19 mouse cellular contexts compared by ENCODE assay signal in the genomic region with DNA sequence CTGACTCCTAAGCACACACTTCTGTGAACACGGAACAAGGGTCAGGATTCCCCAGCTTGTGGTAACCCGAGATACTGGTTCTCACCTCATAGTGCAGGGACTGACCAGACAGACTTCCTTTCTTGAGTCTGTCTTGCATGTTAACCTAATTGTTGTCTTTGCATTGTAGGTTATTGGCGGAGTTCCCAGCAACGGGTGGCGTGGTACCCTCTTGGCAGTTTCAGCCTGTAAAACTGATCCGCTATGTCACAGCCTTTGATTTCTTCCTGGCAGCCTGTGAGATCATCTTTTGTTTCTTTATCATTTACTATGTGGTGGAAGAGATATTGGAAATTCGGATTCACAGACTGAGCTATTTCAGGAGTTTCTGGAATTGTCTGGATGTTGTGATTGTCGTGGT. TPM values are rescaled to one million over a fixed set of nuclear protein-coding genes. Genes with fewer than 3 reads are reported as not detected.
DNase-seq lines count a peak whose midpoint lies in the region; ATAC-seq and TF ChIP-seq lines count a peak whose summit lies in the region.
"Had no signal": no experiment of that assay in that cellular context is flagged by ENCODE, and none has a peak within 500 bp of the region (broad histone marks: within the 10 kb centered on the region; RNA-seq: fewer than 3 reads in every experiment).

No protein-coding gene starts in this region.

- no peaks in the 10 kb centered on the region for H3K27me3 ChIP-seq in forebrain, embryonic 15.5 days
- H3K27me3 ChIP-seq in forebrain, embryonic 10.5 days (ENCODE audit: poor library complexity, severe bottlenecking): no peaks in the 10 kb centered on the region
- H3K27me3 ChIP-seq in midbrain, postnatal 0 days (ENCODE audit: insufficient read depth, low read length): no peaks in the 10 kb centered on the region
- no peaks in the 10 kb centered on the region for H3K27me3 ChIP-seq in midbrain, embryonic 16.5 days (ENCODE audit: control insufficient read depth, insufficient read depth, low read depth, low read length)
- no peaks in the 10 kb centered on the region for H3K27me3 ChIP-seq in forebrain, postnatal 0 days (ENCODE audit: insufficient read depth, low read length)
- H3K27me3 ChIP-seq in limb, embryonic 10.5 days (ENCODE audit: low read depth, poor library complexity, severe bottlenecking): no peaks in the 10 kb centered on the region
- H3K27me3 ChIP-seq: embryonic facial prominence, embryonic 13.5 days; heart, embryonic 12.5 days; hindbrain, embryonic 12.5 days had no signal

- no peak for DNase-seq in forebrain, embryonic 10.5 days (ENCODE audit: extremely low spot score, low spot score)
- peak; percentile 9 for DNase-seq in midbrain, postnatal 0 days (ENCODE audit: low spot score)
- peak; percentile 12 for DNase-seq in brain, adult 2 months (ENCODE audit: low read depth, low spot score)
- DNase-seq in forebrain, postnatal 0 days: no peak
- no peak for DNase-seq in left cerebral cortex, postnatal 4 days
- DNase-seq in limb, embryonic 10.5 days (ENCODE audit: low spot score): no peak
- DNase-seq: adrenal gland, postnatal 25 days; cerebellum, adult 11 months; cerebellum, adult 8-10 months; cerebellum, postnatal 36 days; gastrocnemius, postnatal 10 days; heart, postnatal 36 days; kidney, adult 11 months had no signal

- TF ChIP-seq CTCF in midbrain, postnatal 0 days (IDR thresholded peaks at IDR 0.05): no peak
- no peak for TF ChIP-seq CTCF in forebrain, postnatal 0 days (IDR thresholded peaks at IDR 0.05; ENCODE audit: low read depth)

- no peak overlapping the region for H3K27ac ChIP-seq in forebrain, embryonic 15.5 days (replicated peaks)
- no peak overlapping the region for H3K27ac ChIP-seq in forebrain, embryonic 10.5 days
- no peak overlapping the region for H3K27ac ChIP-seq in midbrain, postnatal 0 days (ENCODE audit: low read depth, low read length)
- no peak overlapping the region for H3K27ac ChIP-seq in midbrain, embryonic 16.5 days (ENCODE audit: low read length)
- H3K27ac ChIP-seq in forebrain, postnatal 0 days (ENCODE audit: low read depth, low read length): no peak overlapping the region
- H3K27ac ChIP-seq in limb, embryonic 10.5 days: no peak overlapping the region
- H3K27ac ChIP-seq: embryonic facial prominence, embryonic 13.5 days; hindbrain, embryonic 12.5 days had no signal

- H3K9me3 ChIP-seq in forebrain, embryonic 15.5 days: no peaks in the 10 kb centered on the region
- H3K9me3 ChIP-seq in forebrain, embryonic 10.5 days: no peaks in the 10 kb centered on the region
- no peaks in the 10 kb centered on the region for H3K9me3 ChIP-seq in midbrain, postnatal 0 days (ENCODE audit: low read length)
- no peaks in the 10 kb centered on the region for H3K9me3 ChIP-seq in midbrain, embryonic 16.5 days (replicated peaks; ENCODE audit: control insufficient read depth, low read length, poor library complexity, severe bottlenecking)
- H3K9me3 ChIP-seq in forebrain, postnatal 0 days (ENCODE audit: low read length): no peaks in the 10 kb centered on the region
- H3K9me3 ChIP-seq in limb, embryonic 10.5 days (replicated peaks): no peaks in the 10 kb centered on the region
- H3K9me3 ChIP-seq: embryonic facial prominence, embryonic 13.5 days; heart, embryonic 12.5 days; hindbrain, embryonic 12.5 days had no signal

- intact Hi-C loops in left cerebral cortex, postnatal 4 days (cut with DNase I): no loop called here

- H3K4me2 ChIP-seq in forebrain, embryonic 15.5 days (replicated peaks): no peak overlapping the region
- H3K4me2 ChIP-seq in midbrain, postnatal 0 days (ENCODE audit: low read depth, low read length, poor library complexity, severe bottlenecking): no peak overlapping the region
- no peak overlapping the region for H3K4me2 ChIP-seq in midbrain, embryonic 16.5 days (ENCODE audit: low read length)
- no peak overlapping the region for H3K4me2 ChIP-seq in forebrain, postnatal 0 days (ENCODE audit: low read depth)
- H3K4me2 ChIP-seq: embryonic facial prominence, embryonic 13.5 days; heart, embryonic 12.5 days; hindbrain, embryonic 12.5 days had no signal

- peaks cover 4% of the 10 kb centered on the region; the same call in 1 of the 2 replicates for H3K4me1 ChIP-seq in forebrain, embryonic 15.5 days
- no peaks in the 10 kb centered on the region for H3K4me1 ChIP-seq in forebrain, embryonic 10.5 days
- no peaks in the 10 kb centered on the region for H3K4me1 ChIP-seq in midbrain, postnatal 0 days (ENCODE audit: insufficient read depth, low read length)
- H3K4me1 ChIP-seq in midbrain, embryonic 16.5 days (ENCODE audit: control insufficient read depth, insufficient read depth, low read length): no peaks in the 10 kb centered on the region
- H3K4me1 ChIP-seq in forebrain, postnatal 0 days (ENCODE audit: insufficient read depth): no peaks in the 10 kb centered on the region
- H3K4me1 ChIP-seq in limb, embryonic 10.5 days: no peaks in the 10 kb centered on the region
- H3K4me1 ChIP-seq: embryonic facial prominence, embryonic 13.5 days; heart, embryonic 12.5 days; hindbrain, embryonic 12.5 days had no signal

- 0 out of 2 replicates have a peak, but pooled peaks have one; percentile 29 for ATAC-seq in forebrain, embryonic 15.5 days (replicated peaks)
- no peak for ATAC-seq in midbrain, postnatal 0 days (ENCODE audit: low FRiP score)
- no peak for ATAC-seq in midbrain, embryonic 16.5 days
- ATAC-seq in forebrain, postnatal 0 days: 0 out of 2 replicates have a peak, but pooled peaks have one; percentile 29
- ATAC-seq: hindbrain, embryonic 16.5 days had no signal

- 45% methylated on average over 8 of the region's 8 CpGs for WGBS in forebrain, embryonic 15.5 days
- 93% methylated on average over 8 of the region's 8 CpGs for WGBS in forebrain, embryonic 10.5 days
- WGBS in midbrain, postnatal 0 days: 61% methylated on average over 8 of the region's 8 CpGs
- WGBS in midbrain, embryonic 16.5 days: 67% methylated on average over 8 of the region's 8 CpGs
- 39% methylated on average over 8 of the region's 8 CpGs for WGBS in forebrain, postnatal 0 days
- WGBS in limb, embryonic 10.5 days: 90% methylated on average over 8 of the region's 8 CpGs

- peaks cover 70% of the 10 kb centered on the region for H3K36me3 ChIP-seq in forebrain, embryonic 15.5 days
- peaks cover 90% of the 10 kb centered on the region for H3K36me3 ChIP-seq in forebrain, embryonic 10.5 days (replicated peaks)
- H3K36me3 ChIP-seq in midbrain, postnatal 0 days (ENCODE audit: insufficient read depth, low read length): peaks cover 43% of the 10 kb centered on the region
- H3K36me3 ChIP-seq in midbrain, embryonic 16.5 days (ENCODE audit: control insufficient read depth, insufficient read depth, low read length): peaks cover 34% of the 10 kb centered on the region
- peaks cover 52% of the 10 kb centered on the region for H3K36me3 ChIP-seq in forebrain, postnatal 0 days (ENCODE audit: insufficient read depth)
- H3K36me3 ChIP-seq in limb, embryonic 10.5 days: peaks cover 97% of the 10 kb centered on the region

- H3K9ac ChIP-seq in forebrain, embryonic 15.5 days (replicated peaks): no peak overlapping the region
- H3K9ac ChIP-seq in midbrain, postnatal 0 days (replicated peaks; ENCODE audit: low read length, poor library complexity, severe bottlenecking): no peak overlapping the region
- no peak overlapping the region for H3K9ac ChIP-seq in midbrain, embryonic 16.5 days (ENCODE audit: low read depth, low read length)
- no peak overlapping the region for H3K9ac ChIP-seq in forebrain, postnatal 0 days
- H3K9ac ChIP-seq: embryonic facial prominence, embryonic 13.5 days; heart, embryonic 12.5 days; hindbrain, embryonic 12.5 days had no signal

- no peak overlapping the region for H3K4me3 ChIP-seq in forebrain, embryonic 15.5 days
- no peak overlapping the region for H3K4me3 ChIP-seq in forebrain, embryonic 10.5 days
- H3K4me3 ChIP-seq in midbrain, postnatal 0 days (ENCODE audit: low read depth, low read length): no peak overlapping the region
- no peak overlapping the region for H3K4me3 ChIP-seq in midbrain, embryonic 16.5 days (ENCODE audit: low read depth, low read length)
- H3K4me3 ChIP-seq in forebrain, postnatal 0 days (ENCODE audit: low read depth, low read length): no peak overlapping the region
- H3K4me3 ChIP-seq in limb, embryonic 10.5 days: no peak overlapping the region
- H3K4me3 ChIP-seq: embryonic facial prominence, embryonic 13.5 days; heart, embryonic 12.5 days; hindbrain, embryonic 12.5 days had no signal

RNA-seq across cellular contexts. Expression of gene Pkd2, which starts 23.6 kb away (rescaled TPM):
- 8.2 TPM in 2 replicates for polyA plus RNA-seq in forebrain, embryonic 15.5 days (2015; fragmentation: Nextera tagmentation; extraction: Ambion mirVana)
- polyA plus RNA-seq in forebrain, embryonic 10.5 days (2016; fragmentation: Nextera tagmentation; extraction: Ambion mirVana): 7.4 and 7.7 TPM in 2 replicates
- 25.8 and 29.1 TPM in 2 replicates for total RNA-seq in midbrain, postnatal 0 days (2014; rRNA removed)
- 4.8 and 5.2 TPM in 2 replicates for polyA plus RNA-seq in midbrain, postnatal 0 days (2015; fragmentation: Nextera tagmentation; extraction: Ambion mirVana)
- 7.6 and 8.1 TPM in 2 replicates for polyA plus RNA-seq in midbrain, embryonic 16.5 days (2015; fragmentation: Nextera tagmentation; extraction: Ambion mirVana)
- 19.8 and 25.4 TPM in 2 replicates for total RNA-seq in forebrain, postnatal 0 days (2014; rRNA removed)
- polyA plus RNA-seq in forebrain, postnatal 0 days (2015; fragmentation: Nextera tagmentation; extraction: Ambion mirVana): 4.0 and 6.2 TPM in 2 replicates
- total RNA-seq in left cerebral cortex, postnatal 4 days (2021): 10 to 100 TPM; 28.1 to 29.4 TPM
- 12.3 and 16.3 TPM in 2 replicates for polyA plus RNA-seq in limb, embryonic 10.5 days (2016; fragmentation: Nextera tagmentation; extraction: Ambion mirVana)

RNA-seq across cellular contexts. Expression of gene BC005561, which starts 25.3 kb away (rescaled TPM):
- polyA plus RNA-seq in forebrain, embryonic 15.5 days (2015; fragmentation: Nextera tagmentation; extraction: Ambion mirVana): 13.3 and 14.0 TPM in 2 replicates
- polyA plus RNA-seq in forebrain, embryonic 10.5 days (2016; fragmentation: Nextera tagmentation; extraction: Ambion mirVana): 11.1 and 12.7 TPM in 2 replicates
- 7.2 and 7.3 TPM in 2 replicates for total RNA-seq in midbrain, postnatal 0 days (2014; rRNA removed)
- polyA plus RNA-seq in midbrain, postnatal 0 days (2015; fragmentation: Nextera tagmentation; extraction: Ambion mirVana): 6.5 and 9.5 TPM in 2 replicates
- polyA plus RNA-seq in midbrain, embryonic 16.5 days (2015; fragmentation: Nextera tagmentation; extraction: Ambion mirVana): 10.4 and 12.6 TPM in 2 replicates
- 6.6 and 9.1 TPM in 2 replicates for total RNA-seq in forebrain, postnatal 0 days (2014; rRNA removed)
- 4.9 and 6.3 TPM in 2 replicates for polyA plus RNA-seq in forebrain, postnatal 0 days (2015; fragmentation: Nextera tagmentation; extraction: Ambion mirVana)
- total RNA-seq in left cerebral cortex, postnatal 4 days (2021): 10 to 100 TPM; 14.8 to 15.1 TPM
- polyA plus RNA-seq in limb, embryonic 10.5 days (2016; fragmentation: Nextera tagmentation; extraction: Ambion mirVana): 12.1 and 14.6 TPM in 2 replicates

RNA-seq across cellular contexts. Expression of gene Spp1, which starts 47.9 kb away (rescaled TPM):
- 6.7 and 8.9 TPM in 2 replicates for polyA plus RNA-seq in forebrain, embryonic 15.5 days (2015; fragmentation: Nextera tagmentation; extraction: Ambion mirVana)
- polyA plus RNA-seq in forebrain, embryonic 10.5 days (2016; fragmentation: Nextera tagmentation; extraction: Ambion mirVana): 1.6 and 1.7 TPM in 2 replicates
- total RNA-seq in midbrain, postnatal 0 days (2014; rRNA removed): 14.3 and 18.4 TPM in 2 replicates
- polyA plus RNA-seq in midbrain, postnatal 0 days (2015; fragmentation: Nextera tagmentation; extraction: Ambion mirVana): 25.9 and 31.2 TPM in 2 replicates
- polyA plus RNA-seq in midbrain, embryonic 16.5 days (2015; fragmentation: Nextera tagmentation; extraction: Ambion mirVana): 12.0 and 49.9 TPM in 2 replicates
- total RNA-seq in forebrain, postnatal 0 days (2014; rRNA removed): 28.4 and 80.6 TPM in 2 replicates
- polyA plus RNA-seq in forebrain, postnatal 0 days (2015; fragmentation: Nextera tagmentation; extraction: Ambion mirVana): 60.0 and 67.8 TPM in 2 replicates
- 10 to 100 TPM in 1 of 2 experiments, 1 to 10 TPM in 1; 6.7 to 11.5 TPM for total RNA-seq in left cerebral cortex, postnatal 4 days (2021)
- polyA plus RNA-seq in limb, embryonic 10.5 days (2016; fragmentation: Nextera tagmentation; extraction: Ambion mirVana): 2.0 and 6.4 TPM in 2 replicates

Comparison
In these comparisons a context has a peak if more than half of its experiments do, and no peak if none do; other contexts are left out.
1. ATAC-seq: peak in forebrain, embryonic 15.5 days (single experiment) and forebrain, postnatal 0 days (single experiment); none in midbrain, postnatal 0 days (single experiment) and midbrain, embryonic 16.5 days (single experiment).
2. DNase-seq: peak in midbrain, postnatal 0 days (single experiment) and brain, adult 2 months (single experiment); none in forebrain, embryonic 10.5 days (single experiment), forebrain, postnatal 0 days (single experiment), left cerebral cortex, postnatal 4 days (single experiment) and limb, embryonic 10.5 days (single experiment).